Mouse (Mus musculus) midbrain, postnatal 0 days (tissue): Measurements from ENCODE around the gene Jsrp1. TPM values are rescaled to one million over a fixed set of nuclear protein-coding genes. Genes with fewer than 3 reads are reported as not detected.

Experiments
- ATAC-seq: fragments of 200-750 bp; cut with Nextera tagmentation; 2 replicates; pipeline ENCODE4 v1.8.0; 2017; ENCODE audit warnings: moderate number of reproducible peaks, mild to moderate bottlenecking, moderate TSS enrichment, moderate library complexity; ENCODE audit not compliant: low FRiP score
- DNase-seq: peaks from one replicate; pipeline ENCODE4 v3.0.0-alpha.2; 2015; ENCODE audit warnings: low spot score
- H3K27ac ChIP-seq: fragments of 300-500 bp; sonication (generic); 2 replicates; pipeline ENCODE4 v1.5.1; 2014; ENCODE audit warnings: low read depth, mild to moderate bottlenecking, low read length, mixed read lengths
- H3K27me3 ChIP-seq: fragments of 300-500 bp; sonication (generic); 2 replicates; pipeline ENCODE4 v1.6.1; 2014; ENCODE audit warnings: low read length, control low read depth, mixed read lengths; ENCODE audit not compliant: insufficient read depth
- H3K36me3 ChIP-seq: fragments of 300-500 bp; sonication (generic); 2 replicates; pipeline ENCODE4 v1.6.1; 2014; ENCODE audit warnings: low read length, control low read depth, mixed read lengths; ENCODE audit not compliant: insufficient read depth
- H3K4me1 ChIP-seq: fragments of 300-500 bp; sonication (generic); 2 replicates; pipeline ENCODE4 v1.6.1; 2014; ENCODE audit warnings: mild to moderate bottlenecking, control low read depth, antibody characterized with exemption, low read length, mixed read lengths; ENCODE audit not compliant: insufficient read depth
- H3K4me2 ChIP-seq: fragments of 300-500 bp; sonication (generic); 2 replicates; pipeline ENCODE4 v1.6.1; 2014; ENCODE audit warnings: low read depth, mild to moderate bottlenecking, low read length, mixed read lengths; ENCODE audit not compliant: poor library complexity, severe bottlenecking
- H3K4me3 ChIP-seq: fragments of 300-500 bp; sonication (generic); 2 replicates; pipeline ENCODE4 v1.5.1; 2014; ENCODE audit warnings: low read depth, mild to moderate bottlenecking, low read length, moderate library complexity
- H3K9ac ChIP-seq: fragments of 300-500 bp; sonication (generic); replicated peaks from 2 replicates; pipeline ENCODE4 v1.6.1; 2014; ENCODE audit warnings: mild to moderate bottlenecking, low read length, moderate library complexity, mixed read lengths; ENCODE audit not compliant: poor library complexity, severe bottlenecking
- H3K9me3 ChIP-seq: fragments of 300-500 bp; sonication (generic); 2 replicates; pipeline ENCODE4 v1.6.1; 2016; ENCODE audit warnings: low read length, control low read depth
- CTCF ChIP-seq: IDR thresholded peaks from 2 replicates; pipeline ENCODE4 v1.5.1; 2016; ENCODE audit warnings: antibody characterized with exemption, mild to moderate bottlenecking
- WGBS: fragments of 180-500 bp; shearing (Covaris S2); extraction: QIAGEN DNeasy Blood & Tissue Kit; methylation state at CpG from one replicate; pipeline ENCODE4 v1.1.7; 2014; 5-methylcytosine and 5-hydroxymethylcytosine counted together
- polyA plus RNA-seq: library from polyadenylated mRNA; unstranded; fragments of >200 nt; fragmentation: Nextera tagmentation; extraction: Ambion mirVana; gene quantifications from 2 replicates; pipeline ENCODE4 v1.2.1, GENCODE M21; 2015
- total RNA-seq: library from RNA; depleted of rRNA; stranded (reverse); fragments of >200 nt; gene quantifications from 2 replicates; pipeline ENCODE4 v1.2.3, GENCODE M21; 2014

The Jsrp1 gene
- total and polyA plus RNA-seq, 2 experiments from 2014 or later, result 1.1 TPM; not detected in 1

DNA sequence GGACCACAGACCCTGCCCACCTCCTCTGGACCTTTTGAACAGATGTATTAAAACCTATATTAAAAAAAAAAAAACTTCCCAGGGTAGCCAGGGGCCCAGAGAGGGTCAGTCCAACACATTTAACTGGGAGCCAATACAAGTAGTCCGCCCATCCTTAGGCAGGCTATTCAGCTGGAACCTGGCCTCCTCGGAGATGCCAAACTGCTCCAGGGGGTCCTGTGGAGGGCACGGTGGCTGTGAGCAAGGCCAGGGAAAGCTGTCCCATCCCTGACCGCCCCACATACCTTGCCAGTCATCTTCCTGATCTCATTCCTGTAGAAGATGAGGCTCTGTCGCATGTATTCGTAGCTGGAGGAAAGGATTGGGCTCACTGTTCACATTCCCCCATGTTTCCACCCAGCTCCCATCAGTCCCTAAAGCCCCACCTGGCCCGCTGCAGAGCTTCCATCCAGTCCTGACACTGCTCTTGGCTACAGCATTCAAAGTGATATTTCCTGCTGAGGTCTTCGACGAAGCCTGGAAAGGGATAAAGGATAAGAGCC lies 16.9 kb downstream of the Jsrp1 start:
- peaks cover 46% of the 10 kb centered on the region for H3K36me3 ChIP-seq
- H3K27me3 ChIP-seq, result no peaks in the 10 kb centered on the region
- H3K27ac ChIP-seq, result no peak overlapping the region
- H3K9me3 ChIP-seq, result no peaks in the 10 kb centered on the region
- H3K9ac ChIP-seq, result no peak overlapping the region
- H3K4me1 ChIP-seq, result peaks cover 14% of the 10 kb centered on the region
- no peak overlapping the region for H3K4me3 ChIP-seq
- ATAC-seq, result no peak
- H3K4me2 ChIP-seq, result no peak overlapping the region
- DNase-seq, result no peak
- WGBS, result 86% methylated on average over 9 of the region's 9 CpGs
- TF ChIP-seq CTCF, result no peak

DNA sequence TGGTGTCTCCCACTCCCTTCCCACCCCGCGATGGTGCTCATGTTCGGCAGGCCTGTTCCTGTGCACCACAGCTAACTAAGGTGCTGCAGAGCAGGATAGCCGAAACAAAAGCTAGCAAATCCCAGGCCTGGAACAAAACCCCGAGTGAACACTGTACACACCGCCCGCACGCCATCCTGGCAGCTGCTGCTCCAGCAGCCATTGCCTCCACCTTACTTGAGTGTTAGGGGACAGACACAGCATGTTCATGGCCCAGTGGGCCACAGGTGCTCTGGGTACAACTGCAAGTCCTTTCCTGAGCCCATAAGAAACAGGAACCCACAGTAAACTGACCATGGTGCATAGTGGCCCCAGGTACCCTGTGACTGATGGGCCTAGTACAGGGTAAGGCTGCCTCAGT lies 18.5 kb downstream of the Jsrp1 start:
- TF ChIP-seq CTCF, result no peak
- H3K36me3 ChIP-seq, result peaks cover 57% of the 10 kb centered on the region
- H3K9me3 ChIP-seq, result no peaks in the 10 kb centered on the region
- no peak overlapping the region for H3K27ac ChIP-seq
- H3K4me2 ChIP-seq, result no peak overlapping the region
- ATAC-seq, result no peak
- no peak overlapping the region for H3K9ac ChIP-seq
- peaks cover 12% of the 10 kb centered on the region for H3K4me1 ChIP-seq
- 87% methylated on average over 8 of the region's 8 CpGs for WGBS
- no peaks in the 10 kb centered on the region for H3K27me3 ChIP-seq
- no peak overlapping the region for H3K4me3 ChIP-seq
- no peak for DNase-seq

GRCm38 (mm10) chr10:80793803-80794202 lies 19.5 kb downstream of the Jsrp1 start:
- Histone ChIP-seq H3K27ac (no peak overlapping the region), H3K4me2 (no peak overlapping the region), H3K9me3 (no peaks in the 10 kb centered on the region), H3K36me3 (peaks cover 65% of the 10 kb centered on the region), H3K4me1 (peaks cover 7% of the 10 kb centered on the region; the same call in 1 of the 2 replicates), H3K9ac (no peak overlapping the region), H3K4me3 (no peak overlapping the region), H3K27me3 (no peaks in the 10 kb centered on the region)
- TF ChIP-seq CTCF, result no peak
- 88% methylated on average over 4 of the region's 4 CpGs for WGBS
- DNase-seq (no peak), ATAC-seq (no peak)

DNA sequence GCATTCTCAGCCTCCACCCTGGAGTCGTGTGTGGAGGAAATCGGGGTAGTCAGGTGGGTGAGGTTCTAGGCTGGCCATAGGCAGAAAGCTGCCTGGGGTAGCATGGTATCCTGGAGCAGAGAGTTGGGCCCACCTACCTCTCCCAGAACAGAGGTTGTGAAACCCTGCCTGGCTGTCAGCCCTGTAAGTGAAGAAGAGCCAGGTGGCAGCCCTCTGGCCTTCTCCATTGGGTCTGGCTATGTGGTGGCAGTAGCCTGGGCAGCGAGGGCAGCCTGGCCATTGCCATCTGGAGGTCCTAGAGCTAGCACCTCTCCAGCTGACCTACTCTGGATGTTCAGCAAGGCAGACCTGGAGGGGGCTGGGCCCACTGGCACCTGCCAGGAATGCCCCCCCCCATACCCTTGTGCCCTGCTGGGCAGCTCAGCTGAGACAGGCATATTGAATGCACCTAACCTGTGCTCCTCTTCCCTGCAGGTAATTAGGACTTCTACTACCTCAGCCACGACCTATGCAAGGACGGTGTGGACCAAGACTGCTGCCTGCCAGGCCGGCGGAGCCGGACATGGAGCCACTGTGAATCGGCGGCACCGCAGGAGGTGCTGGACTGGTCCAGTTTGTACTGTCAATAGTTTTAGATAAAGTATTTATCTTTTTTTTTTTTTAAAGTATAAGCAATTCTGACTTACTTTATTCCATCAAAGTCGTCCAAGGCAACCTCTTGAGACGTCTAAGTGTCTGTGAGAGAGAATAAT lies 20.1 kb downstream of the Jsrp1 start:
- Histone ChIP-seq H3K4me3 (no peak overlapping the region), H3K4me2 (no peak overlapping the region), H3K9me3 (no peaks in the 10 kb centered on the region), H3K27ac (no peak overlapping the region; the same call in 1 of the 2 replicates), H3K9ac (no peak overlapping the region), H3K4me1 (peaks cover 7% of the 10 kb centered on the region; the same call in 1 of the 2 replicates), H3K27me3 (no peaks in the 10 kb centered on the region), H3K36me3 (peaks cover 71% of the 10 kb centered on the region)
- no peak for TF ChIP-seq CTCF
- no peak for DNase-seq
- WGBS, result 91% methylated on average over 13 of the region's 13 CpGs
- no peak for ATAC-seq

DNA sequence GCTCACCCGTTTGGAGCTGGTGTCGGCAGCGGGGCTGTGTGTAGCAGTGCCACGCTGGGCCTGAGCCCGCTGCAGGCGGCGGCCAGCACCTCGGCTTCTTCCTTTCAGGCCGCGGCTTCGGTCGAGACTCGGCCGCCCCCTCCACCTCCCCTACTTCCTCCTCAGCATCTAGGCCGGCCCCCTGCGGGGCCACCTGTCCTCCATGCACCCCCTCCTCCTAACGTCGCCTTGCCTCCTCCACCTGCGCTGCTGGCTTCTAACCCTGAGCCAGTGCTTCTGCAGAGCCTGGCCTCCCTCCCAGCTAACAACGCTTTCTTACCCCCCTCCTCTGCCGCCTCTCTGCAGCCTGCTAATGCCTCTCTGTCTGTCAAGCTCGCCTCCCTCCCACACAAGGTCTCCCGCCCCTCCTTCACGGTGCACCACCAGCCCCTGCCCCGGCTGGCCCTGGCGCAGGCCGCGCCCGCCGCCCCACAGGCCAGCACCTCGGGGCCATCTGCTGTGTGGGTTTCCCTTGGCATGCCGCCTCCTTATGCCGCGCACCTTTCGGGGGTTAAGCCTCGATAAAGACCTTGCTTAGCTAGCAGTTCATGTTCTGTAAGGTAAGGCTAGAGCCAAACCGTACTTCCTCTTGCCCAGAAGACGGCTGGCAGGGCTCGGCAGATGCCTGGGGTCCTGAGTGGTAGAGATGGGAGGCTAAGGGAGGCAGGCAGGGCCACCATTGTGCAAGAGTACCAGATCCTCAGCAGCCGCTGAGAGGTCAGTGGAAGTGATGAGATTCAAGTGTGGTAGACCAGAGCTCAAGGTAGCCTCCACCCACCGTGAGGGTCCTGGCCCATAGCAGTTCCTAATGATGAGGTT lies 20.9 kb downstream of the Jsrp1 start:
- no peak for ATAC-seq
- TF ChIP-seq CTCF, result no peak

More for the DNA sequence above, 20.9 kb downstream of the Jsrp1 start:
- DNase-seq, result peak; percentile 23
- Histone ChIP-seq H3K4me2 (no peak overlapping the region), H3K4me1 (peaks cover 7% of the 10 kb centered on the region; the same call in 1 of the 2 replicates), H3K27ac (no peak overlapping the region; the same call in 1 of the 2 replicates), H3K36me3 (peaks cover 79% of the 10 kb centered on the region), H3K4me3 (no peak overlapping the region), H3K9ac (no peak overlapping the region), H3K9me3 (no peaks in the 10 kb centered on the region), H3K27me3 (no peaks in the 10 kb centered on the region)
- 71% methylated on average over 41 of the region's 41 CpGs for WGBS
